Mouse (Mus musculus) frontal cortex, postnatal 25 days (tissue): Measurements from ENCODE around the gene 5330417C22Rik.
A peak's percentile ranks its signal among the peaks of the same experiment; 100 is the strongest.
"Not testable (repeated sequence)": the region's sequence is repeated elsewhere in the genome, so short reads cannot be mapped to it uniquely, and the experiment has no call there.

ENCODE experiments used
- DNase-seq, 2 experiments: peaks; one replicate each; pipeline ENCODE4 v3.0.0; 2022; ENCODE audit warnings: low spot score in 2 of 2

The 5330417C22Rik gene

DNA sequence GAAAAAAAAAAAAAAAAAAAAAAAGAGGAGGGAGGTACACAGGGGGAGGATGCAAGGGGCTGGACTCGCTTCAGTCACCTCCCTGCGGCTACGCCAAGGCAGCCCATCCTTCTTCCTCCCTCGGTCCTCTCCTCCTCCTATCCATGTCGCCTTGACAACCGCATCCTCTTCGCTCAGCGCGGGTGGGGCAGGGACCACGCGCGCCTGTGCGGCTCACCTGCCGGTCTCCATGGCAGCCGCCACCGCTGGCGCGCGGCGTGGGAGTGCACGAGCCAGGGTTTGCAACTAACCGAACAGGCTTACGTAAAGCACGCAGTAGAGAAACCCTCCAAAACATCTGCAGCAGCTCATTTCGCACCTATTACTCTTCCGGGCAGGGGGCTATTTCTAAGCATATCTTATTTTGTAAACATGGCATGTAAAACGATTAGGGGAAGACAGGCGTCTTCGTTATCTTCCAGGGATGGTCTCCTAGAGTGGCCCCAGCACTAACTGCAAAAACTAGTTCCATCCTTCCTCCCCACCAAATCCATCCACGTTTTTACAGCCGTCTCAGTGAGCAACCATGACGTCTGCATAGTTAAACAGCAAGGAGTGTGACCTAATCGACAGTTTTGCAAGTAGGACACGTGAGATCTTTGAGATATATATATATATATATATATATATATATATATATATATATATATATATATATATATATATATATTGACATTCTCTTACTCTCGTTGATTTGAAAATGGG lies at the start of gene 5330417C22Rik:
Gene 5330417C22Rik, minus strand, starts transcription at position 20 of the 744 bp plus-strand sequence.
- peak; percentile 77 to 82 for DNase-seq

DNA sequence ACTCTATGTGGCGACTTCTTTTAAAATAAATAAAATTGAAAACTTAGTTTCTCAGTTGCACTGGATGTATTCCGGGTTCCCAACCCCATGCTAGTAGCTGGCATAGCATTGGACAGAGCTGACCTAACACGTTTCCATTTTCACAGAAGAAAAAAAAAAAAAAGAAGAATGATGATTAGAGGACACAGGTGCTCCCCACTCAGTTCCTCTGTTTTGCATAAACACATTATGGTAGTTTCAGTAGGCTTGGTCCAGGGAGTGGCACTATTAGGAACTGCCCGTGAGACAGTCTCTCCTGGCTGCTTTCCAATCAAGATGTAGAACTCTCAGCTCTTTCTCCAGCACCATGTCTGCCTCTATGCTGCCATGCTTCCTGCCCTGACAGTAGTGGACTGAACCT lies 48.2 kb upstream of the 5330417C22Rik start:
- DNase-seq: no peak

DNA sequence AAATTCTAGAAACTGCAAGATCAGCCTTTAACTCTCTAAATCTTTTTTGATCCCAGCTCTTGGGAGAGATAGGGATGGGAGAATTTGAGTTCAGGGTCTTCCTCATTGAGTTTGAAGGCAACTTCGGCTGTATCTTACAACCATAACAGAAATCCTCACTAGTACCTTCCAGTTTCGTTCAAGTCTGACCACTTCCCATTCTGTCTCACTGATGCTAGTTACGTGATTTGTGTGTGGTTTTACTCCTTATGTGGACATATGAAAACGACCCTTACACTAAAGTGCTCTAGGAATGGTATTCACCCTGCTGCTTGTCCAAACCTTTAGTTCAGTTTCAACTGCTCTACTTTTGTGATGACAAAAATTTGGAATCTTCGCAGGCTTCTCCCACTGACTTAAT lies 37.7 kb upstream of the 5330417C22Rik start:
- DNase-seq: no peak

DNA sequence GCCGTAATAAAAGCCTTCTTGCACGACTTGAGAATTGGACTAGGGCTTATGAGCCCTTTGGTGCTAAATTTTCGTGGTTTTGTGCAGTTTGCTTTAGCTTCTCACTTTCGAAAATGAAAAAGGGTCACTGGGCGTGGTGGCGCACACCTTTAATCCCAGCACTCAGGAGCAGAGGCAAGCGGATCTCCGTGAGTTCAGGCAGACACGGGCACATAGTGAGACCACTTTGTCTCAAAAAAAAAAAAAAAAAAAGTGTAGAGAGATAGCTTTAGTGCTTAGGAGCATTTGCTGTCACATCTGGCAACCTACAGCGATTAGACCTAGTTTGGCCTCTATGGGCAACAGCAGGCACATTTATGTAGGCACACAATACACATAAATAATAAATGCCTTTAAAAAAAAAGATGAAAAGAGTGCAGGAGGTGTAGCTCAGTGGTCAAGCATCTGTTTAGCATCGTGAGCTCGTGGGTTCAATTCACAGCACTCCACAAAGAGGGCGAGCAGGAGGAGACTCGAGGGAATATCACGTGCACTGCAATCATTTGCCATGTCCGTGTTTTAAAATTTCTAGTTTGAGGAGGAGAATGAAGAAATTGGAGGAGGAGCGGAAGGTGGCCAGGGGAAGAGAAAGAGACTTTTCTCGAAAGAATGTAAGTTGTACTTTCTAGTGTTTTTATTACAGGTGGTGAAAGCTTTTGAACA lies 36.1 kb upstream of the 5330417C22Rik start:
- DNase-seq: no peak

DNA sequence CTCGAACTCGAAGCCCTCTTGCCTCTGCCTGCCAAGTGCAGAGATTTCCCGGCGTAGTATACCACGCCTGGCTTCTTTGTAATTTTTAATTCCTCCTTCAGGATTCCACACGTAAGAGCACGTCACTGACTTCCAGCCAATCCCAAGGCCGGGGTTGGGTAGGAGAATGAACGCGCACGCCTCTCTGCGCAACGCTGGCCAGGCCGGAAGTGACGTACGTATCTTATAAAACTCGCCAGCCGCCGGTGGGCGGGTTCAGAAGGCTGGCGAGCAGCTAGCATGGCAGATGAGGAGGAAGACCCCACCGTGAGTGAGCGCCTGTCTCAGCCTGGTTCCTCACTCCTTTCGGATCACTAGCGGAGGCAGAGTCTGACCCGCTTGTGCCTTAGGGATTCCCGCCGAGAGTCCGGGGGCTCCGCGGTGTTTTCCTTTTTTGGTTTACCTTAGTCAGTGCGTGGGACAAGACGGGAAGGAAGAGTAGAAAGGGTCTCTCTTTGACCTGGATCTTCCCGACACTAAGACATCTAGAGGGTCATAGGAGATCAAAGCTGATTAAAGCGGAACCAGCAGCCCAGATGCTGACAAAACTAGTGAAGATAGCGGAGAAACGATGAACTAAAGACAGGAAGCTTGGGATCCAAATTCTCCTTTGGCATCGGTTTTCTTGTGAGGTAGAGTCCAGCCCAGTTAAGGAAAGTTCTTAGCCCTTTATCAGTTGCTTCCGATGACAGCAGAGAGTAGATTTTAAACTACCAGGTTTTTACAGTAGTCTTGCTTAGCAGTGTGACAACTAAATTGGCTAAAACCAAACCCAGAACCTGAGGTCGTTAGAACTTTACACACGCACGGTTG lies 35.3 kb upstream of the 5330417C22Rik start, which contains the start of gene Taf13:
Gene Taf13, plus strand, starts transcription at position 256 of the 852 bp plus-strand sequence.
- DNase-seq: peak; percentile 96 to 97

DNA sequence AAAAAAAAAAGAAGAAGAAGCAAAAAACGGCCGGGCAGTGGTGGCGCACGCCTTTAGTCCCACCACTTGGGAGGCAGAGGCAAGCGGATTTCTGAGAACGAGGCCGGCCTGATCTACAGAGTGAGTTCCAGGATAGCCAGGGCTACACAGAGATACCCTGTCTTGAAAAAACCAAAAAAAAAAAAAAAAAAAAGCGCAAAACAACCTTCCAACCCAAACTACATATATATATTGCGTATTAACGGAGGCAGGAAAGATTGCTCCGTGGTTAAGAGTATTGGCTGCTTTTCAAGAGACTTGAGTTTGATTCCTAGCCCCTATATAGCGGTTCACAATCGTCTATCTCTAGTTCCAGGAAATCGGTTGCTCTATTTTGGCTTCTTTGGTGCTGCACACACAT lies 34.5 kb upstream of the 5330417C22Rik start:
- no peak for DNase-seq

DNA sequence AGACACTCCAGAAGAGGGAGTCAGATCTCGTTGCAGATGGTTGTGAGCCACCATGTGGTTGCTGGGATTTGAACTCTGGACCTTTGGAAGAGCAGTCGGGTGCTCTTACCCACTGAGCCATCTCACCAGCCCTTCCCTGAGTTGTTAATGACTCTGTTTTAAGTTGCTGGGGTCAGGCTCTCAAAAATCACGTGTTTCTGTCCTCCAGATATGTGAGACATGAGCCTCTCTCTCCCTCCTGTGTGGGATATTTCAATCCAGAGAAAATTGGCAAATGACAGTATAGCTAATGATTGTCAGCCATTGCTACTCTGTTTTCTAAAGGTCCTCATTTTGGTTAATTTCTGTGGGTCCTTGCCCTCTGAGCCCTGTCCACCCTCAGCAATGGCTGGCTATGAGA lies 33.3 kb upstream of the 5330417C22Rik start:
- not testable (repeated sequence) for DNase-seq

DNA sequence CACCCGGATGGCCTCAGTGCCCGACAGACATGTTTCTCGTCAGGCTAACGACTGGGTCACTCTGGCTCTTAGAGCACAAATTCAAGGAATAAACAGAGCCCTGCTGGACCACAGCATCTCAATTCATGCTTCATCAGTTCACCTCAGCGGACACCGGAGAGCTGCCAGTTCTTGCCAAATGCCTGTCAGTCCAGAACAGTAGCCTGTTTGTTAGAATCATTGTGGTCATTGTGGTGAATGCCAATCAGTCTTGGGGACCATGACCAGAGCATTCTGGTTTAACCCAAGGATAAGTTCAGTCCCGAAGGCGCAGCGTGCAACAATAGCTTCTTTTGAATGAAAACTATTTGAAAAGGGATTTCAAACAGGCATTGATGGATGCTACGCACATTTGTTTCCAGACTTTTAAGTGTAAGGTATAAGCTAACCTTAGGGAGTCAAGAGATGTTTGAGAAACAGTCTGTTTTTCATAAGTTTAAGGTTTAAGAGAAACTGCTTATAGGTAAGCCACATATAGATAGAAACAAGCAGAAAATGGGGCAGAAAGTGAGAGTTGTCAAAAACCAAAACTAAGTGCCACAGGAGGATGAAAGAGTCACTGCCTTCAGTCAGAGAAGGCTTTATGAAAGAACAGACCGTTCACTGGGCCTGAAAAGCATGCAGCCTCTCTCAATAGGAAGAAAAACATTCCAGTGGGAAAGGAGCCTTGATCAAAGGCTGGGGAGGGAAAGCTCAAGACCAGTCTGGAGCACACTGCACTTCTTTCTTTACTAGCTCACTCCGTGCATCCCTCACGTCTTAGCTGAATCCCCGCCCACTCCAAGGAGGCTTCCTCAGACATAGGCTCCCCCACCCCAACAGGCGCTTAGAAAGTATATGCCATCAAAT lies 31.9 kb upstream of the 5330417C22Rik start:
- DNase-seq: no peak

DNA sequence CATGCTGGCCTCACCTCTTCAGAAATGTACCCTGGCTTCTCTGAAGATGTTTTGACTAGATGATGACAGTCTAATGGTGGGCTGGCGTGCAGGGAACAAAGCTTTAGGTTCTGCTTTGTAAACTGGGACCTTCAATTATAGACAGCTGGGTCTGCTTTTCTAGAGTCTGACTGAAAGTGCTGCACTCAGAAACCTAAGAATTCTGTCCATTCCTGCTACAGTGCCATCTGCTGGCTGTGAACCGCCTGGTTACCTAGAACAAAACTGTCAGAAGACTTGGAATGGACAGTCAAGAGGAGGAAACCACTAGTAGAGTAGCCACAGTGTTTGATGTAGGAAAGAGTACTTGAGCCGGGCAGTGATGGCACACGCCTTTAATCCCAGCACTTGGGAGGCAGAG lies 27.0 kb upstream of the 5330417C22Rik start:
- DNase-seq: peak; percentile 71 to 72

DNA sequence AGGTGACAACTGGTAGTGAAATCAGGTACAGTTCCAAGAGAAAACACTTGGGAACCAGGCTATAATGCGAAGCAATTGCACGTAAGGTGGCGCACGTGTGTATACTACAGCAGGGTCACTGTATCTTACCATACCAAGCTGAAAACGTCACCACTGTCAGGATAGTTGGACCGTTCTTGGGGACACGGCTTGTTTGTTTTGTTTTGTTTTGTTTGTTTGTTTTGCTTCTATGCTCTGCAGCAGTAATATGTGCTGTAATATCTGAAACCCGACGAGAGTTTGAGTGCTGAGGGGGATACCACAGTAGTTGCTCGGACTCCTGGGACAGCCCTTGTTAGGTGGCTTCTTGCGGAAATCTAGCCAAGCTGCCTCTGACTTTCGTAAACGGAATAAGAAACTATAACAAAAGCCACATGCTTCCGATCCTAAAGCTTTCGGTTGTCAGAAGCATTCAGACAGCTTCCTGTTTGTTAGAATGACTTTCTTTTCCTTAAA lies 26.5 kb upstream of the 5330417C22Rik start:
- no peak for DNase-seq

DNA sequence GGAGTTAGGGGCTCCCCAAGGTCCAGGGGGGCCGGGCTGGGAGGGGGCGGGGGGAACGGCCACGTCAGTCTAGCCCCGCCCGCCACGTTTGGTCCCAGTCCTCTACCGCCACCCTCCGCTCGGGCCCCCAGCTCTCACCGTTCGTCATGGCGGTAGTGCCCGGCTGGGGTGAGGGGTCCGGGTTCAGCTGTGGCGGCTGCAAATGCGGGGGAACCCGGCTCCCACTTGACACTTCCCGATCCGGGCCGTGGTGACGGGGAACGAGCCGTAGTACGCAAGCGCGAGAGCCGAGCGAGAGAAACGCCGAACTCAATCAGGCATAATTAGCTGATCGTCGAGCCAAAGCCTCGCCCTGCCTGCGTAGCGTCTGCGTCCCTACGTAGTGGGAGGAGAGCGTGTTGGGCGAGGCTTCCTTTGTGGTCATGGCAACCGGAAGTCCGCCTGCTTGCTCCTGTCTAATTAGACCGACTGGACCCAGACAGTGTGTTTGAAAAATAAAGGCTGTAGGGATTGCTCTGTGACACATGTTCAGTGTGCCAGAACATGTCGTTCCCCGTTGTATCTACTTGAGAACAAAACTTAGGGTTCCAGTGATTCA lies 25.9 kb upstream of the 5330417C22Rik start, which contains the start of gene Tmem167b:
Gene Tmem167b, minus strand, starts transcription at position 334 of the 598 bp plus-strand sequence.
- DNase-seq: peak; percentile 97

DNA sequence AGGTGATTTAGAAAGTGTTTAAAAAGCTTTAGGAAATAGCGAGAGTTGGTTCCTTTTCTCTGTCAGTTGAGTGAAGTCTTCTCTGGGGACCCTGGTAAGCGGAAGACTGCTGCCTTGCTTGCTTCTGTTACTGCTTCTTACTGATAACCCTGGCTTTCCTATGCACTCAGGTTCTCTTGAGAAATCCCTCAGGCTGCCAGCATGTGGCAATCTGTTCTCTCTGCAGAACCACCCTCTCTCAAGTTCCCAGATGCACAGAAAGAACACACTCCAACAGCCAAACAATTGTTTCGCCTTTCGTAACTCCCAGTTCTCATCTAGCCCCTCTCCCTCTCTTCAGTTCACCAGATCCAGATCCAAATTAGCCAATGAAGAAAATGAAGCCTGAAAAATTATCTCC lies 21.6 kb upstream of the 5330417C22Rik start:
- DNase-seq: no peak

DNA sequence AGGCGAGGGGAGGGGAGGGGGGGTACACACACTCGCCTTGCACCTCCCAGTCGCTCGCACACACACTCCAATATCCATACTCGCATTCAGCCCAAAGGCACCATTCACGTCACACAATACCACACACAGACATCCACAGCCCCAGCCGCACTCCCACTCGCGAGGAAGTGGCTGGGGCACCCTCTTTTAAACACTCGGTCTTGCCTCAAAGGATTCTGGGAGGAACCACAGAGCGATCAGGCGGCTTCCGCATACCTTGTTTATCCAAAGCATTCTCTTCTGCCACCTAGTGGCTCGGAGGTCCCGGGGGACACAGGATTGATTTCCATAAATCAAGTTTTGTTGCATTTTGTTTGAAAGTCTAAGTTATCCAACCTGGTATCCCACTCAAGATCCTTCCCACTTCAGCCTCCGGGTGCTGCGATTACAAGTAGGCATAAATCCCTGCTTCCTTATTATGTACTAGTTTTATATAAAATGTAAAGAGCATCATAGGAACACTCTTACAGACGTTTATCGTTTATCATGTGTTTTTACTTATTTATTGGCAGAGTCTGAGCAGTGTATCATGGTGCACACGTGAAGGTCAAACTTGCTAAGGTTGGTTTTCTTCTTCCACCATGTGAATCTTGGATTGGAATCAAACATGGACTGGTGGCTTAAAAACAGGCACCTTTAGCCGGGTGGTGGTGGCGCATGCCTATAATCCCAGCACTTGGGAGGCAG lies 18.4 kb upstream of the 5330417C22Rik start:
- peak; percentile 90 to 95 for DNase-seq

DNA sequence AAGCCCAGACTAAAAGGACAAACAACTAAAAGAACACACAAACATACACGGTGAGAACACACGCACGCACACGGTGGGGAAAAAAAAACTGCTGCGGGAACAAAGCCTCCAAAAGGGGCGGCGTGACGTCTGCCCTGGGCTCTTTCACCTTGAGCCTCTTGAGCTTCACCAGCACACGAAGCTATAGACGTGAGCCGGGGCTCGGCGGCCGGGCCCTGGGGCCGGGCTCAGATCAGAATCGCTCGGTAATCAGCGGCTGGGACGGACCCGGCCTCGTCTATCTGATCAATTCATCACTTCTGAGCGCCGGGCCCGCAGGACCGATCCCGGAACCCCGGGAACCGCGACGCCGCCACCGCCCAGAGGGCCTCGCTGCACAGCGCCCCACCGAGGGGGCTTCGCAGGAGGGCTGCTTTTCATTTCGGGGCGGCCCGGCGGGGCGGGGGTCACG lies 17.8 kb upstream of the 5330417C22Rik start:
- peak in 1 of 2 experiments; percentile 19 for DNase-seq

DNA sequence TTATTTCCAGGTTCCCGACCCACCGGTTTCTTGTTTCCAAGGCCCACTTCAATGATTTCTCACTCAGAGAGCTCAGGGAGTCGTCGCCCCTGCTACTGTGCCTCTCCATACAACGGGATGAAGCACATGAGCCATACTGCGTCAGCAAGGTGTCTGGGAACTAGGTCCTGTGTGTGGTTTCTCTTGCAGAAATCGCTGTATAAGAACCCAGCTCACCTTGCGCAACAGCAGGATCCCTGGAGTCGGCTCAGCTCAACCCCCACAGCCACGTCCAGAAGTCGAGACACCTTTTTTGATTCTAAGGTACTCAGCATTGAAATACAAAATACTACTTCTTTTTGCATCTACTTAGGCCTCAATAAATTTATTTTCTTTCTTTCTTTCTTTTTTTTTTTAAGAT lies 6.0 kb upstream of the 5330417C22Rik start:
- no peak for DNase-seq

DNA sequence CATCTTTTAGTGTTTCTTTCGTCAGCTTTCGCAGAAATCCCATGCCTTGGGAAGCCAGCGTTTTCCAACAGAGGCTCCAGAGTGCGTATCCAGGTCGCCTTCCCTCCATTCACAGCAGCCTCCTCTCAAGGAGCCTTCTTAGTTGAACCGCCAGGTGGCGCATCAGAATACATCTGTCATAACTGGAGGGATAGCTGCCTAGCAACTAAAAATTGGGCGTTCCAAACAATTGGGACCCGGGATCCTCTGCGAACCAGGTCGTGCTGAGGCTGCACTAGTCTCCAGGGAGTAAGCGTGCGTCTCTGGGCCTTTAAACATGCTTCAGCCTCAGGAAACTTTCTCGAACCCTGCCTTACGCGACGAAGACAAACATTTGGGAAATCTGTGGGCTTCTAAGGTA lies 967 bp upstream of the 5330417C22Rik start:
- DNase-seq: peak; percentile 83 to 84

DNA sequence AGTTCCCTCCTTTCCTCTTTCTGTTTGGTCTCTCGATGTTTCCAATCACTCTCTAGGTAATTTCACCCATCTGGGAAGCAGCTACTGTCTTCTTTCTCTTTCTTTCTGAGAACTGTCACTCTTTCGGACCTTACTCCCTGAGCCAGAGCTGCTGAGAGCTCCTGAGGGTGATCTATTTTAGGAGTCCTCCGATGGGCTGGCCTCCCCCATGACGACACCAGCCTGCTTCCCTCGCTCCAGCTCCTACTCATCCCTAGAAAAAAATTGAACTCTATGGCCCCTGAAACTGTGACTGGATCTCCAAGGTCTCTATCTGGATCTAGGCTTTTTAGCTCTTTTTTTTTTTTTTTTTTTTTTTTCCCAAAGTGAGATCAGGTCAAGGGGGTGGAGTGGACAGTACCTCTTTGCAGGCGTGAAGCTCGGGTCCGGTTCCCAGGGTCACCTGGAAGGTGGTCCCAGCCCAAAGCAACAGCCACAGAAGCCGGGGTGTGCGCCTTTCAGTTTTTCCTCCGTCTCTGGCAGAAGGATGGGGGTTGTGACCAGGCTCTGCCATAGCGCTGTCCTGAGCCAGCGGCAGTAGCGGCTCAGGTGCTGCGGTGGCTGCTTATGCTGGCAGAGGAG lies 330 bp downstream of the 5330417C22Rik start:
- no peak for DNase-seq

DNA sequence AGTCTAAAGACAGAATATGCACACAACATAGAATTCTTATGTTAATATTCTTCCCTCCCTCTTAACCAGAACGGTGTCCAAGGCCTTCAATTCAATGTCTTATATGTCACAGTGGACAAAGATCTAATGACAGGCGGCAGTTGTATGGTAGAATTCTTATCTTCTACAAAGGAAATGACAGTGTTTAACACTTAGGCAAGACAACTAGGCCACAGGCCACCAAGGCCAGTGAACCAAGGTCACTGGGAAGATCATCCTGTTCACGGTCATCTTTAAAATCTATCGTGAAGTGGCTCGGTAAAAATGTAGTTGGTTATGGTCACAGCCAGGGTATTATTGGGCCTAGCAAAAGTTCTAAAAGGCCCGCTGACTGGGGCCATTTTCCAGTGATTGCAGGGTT lies 2.4 kb downstream of the 5330417C22Rik start, which contains the start of gene 1700013F07Rik:
Gene 1700013F07Rik, plus strand, starts transcription at position 200 of the 400 bp plus-strand sequence.
- no peak for DNase-seq
